Mouse (Mus musculus): ENCODE measurements at regions not wholly inside any gene's neighbourhood (a gene's known extent, or its start where the extent isn't known, plus 50 kb on each side); places are given as distances from the start of the nearest gene placed in this dataset.

- Histone ChIP-seq H3K27ac (ENCODE audit: control insufficient read depth, low read depth, low read length) (no peak overlapping the region), H3K4me1 (ENCODE audit: control insufficient read depth in 1 of 2, insufficient read depth in 2 of 2, low read length in 2 of 2) (no peaks in the 10 kb centered on the region)
- no peak for DNase-seq (ENCODE audit: low read depth, low spot score)
Measured at GRCm38 (mm10) chr13:71507956-71508401, 455.5 kb downstream of the Irx1 start.

GRCm38 (mm10) chr13:71507421-71507931 is 456.0 kb downstream of the Irx1 start:
- Histone ChIP-seq H3K4me3 (ENCODE audit: control insufficient read depth in 1 of 2, insufficient read depth in 1 of 2, low read depth in 2 of 2, low read length in 2 of 2) (no peak overlapping the region), H3K9ac (ENCODE audit: control insufficient read depth, low read depth, low read length, poor library complexity, severe bottlenecking) (no peak overlapping the region), H3K27ac (ENCODE audit: control insufficient read depth, low read depth, low read length) (no peak overlapping the region), H3K4me1 (ENCODE audit: control insufficient read depth in 1 of 2, insufficient read depth in 2 of 2, low read length in 2 of 2) (no peaks in the 10 kb centered on the region), H3K79me2 (ENCODE audit: control insufficient read depth, insufficient read depth, low read length, poor library complexity) (no peaks in the 10 kb centered on the region), H3K27me3 (ENCODE audit: control insufficient read depth in 1 of 2, insufficient read depth in 2 of 2, low read length in 2 of 2) (no peaks in the 10 kb centered on the region), H3K36me3 (ENCODE audit: control insufficient read depth in 1 of 2, insufficient read depth in 2 of 2, low read length in 2 of 2) (no peaks in the 10 kb centered on the region), H3K9me3 (replicated peaks; ENCODE audit: insufficient read depth, low read length) (no peaks in the 10 kb centered on the region)
- DNase-seq (ENCODE audit: low read depth, low spot score), result no peak
- TF ChIP-seq ZNF384 (IDR thresholded peaks at IDR 0.05; ENCODE audit: low read depth, low read length), result no peak
- TF ChIP-seq USF1 (IDR thresholded peaks at IDR 0.05; ENCODE audit: low read depth, low read length), result no peak
- TF ChIP-seq EP300 (IDR thresholded peaks at IDR 0.05; ENCODE audit: low read depth in 1 of 2, low read length in 2 of 2), result no peak
- no peak for TF ChIP-seq MAZ (IDR thresholded peaks at IDR 0.05; ENCODE audit: low read depth, low read length)

More at GRCm38 (mm10) chr13:71507956-71508401, 455.5 kb downstream of the Irx1 start:
- no peak overlapping the region for H3K4me3 ChIP-seq (ENCODE audit: control insufficient read depth in 1 of 2, insufficient read depth in 1 of 2, low read depth in 2 of 2, low read length in 2 of 2)
- no peak for TF ChIP-seq MEF2A (IDR thresholded peaks at IDR 0.05; ENCODE audit: extremely low read depth, insufficient replicate concordance, low read depth, low read length, poor library complexity, severe bottlenecking)
- no peak for TF ChIP-seq HCFC1 (IDR thresholded peaks at IDR 0.05; ENCODE audit: low read depth, low read length)
- TF ChIP-seq SIN3A (IDR thresholded peaks at IDR 0.05; ENCODE audit: low read length), result no peak
- TF ChIP-seq EP300 (IDR thresholded peaks at IDR 0.05; ENCODE audit: low read depth in 1 of 2, low read length in 2 of 2), result no peak
- TF ChIP-seq SMC3 (IDR thresholded peaks at IDR 0.05; ENCODE audit: low read depth, low read length), result no peak
- TF ChIP-seq KAT2A (conservative IDR thresholded peaks at IDR 0.05; ENCODE audit: low read depth, low read length), result no peak
- no peak for TF ChIP-seq POLR2A (IDR thresholded peaks at IDR 0.05; ENCODE audit: control insufficient read depth in 1 of 2, insufficient read depth in 1 of 2, low read depth in 1 of 2, low read length in 2 of 2, poor library complexity in 1 of 2)
- no peak for TF ChIP-seq CTCF (IDR thresholded peaks at IDR 0.05 in 2 of 3, conservative IDR thresholded peaks at IDR 0.05 in 1 of 3; ENCODE audit: control insufficient read depth in 1 of 3, insufficient read depth in 1 of 3, low read depth in 2 of 3, low read length in 3 of 3, poor library complexity in 1 of 3, severe bottlenecking in 1 of 3)
- no peak for TF ChIP-seq TBP (IDR thresholded peaks at IDR 0.05; ENCODE audit: low read depth, low read length)
- no peak for TF ChIP-seq POLR2AphosphoS2 (IDR thresholded peaks at IDR 0.05; ENCODE audit: low read length)
- TF ChIP-seq ZNF384 (IDR thresholded peaks at IDR 0.05; ENCODE audit: low read depth, low read length), result no peak
- no peak for TF ChIP-seq ELF1 (IDR thresholded peaks at IDR 0.05; ENCODE audit: low read depth, low read length)
- no peak for TF ChIP-seq GABPA (IDR thresholded peaks at IDR 0.05; ENCODE audit: low read depth, low read length)
- TF ChIP-seq NRF1 (IDR thresholded peaks at IDR 0.05; ENCODE audit: insufficient read depth, low read depth, low read length, poor library complexity, severe bottlenecking), result no peak
- TF ChIP-seq ZMIZ1 (IDR thresholded peaks at IDR 0.05; ENCODE audit: low read depth, low read length), result no peak
- TF ChIP-seq MAFK (IDR thresholded peaks at IDR 0.05; ENCODE audit: borderline replicate concordance, low read depth, low read length), result no peak
- no peak for TF ChIP-seq ZKSCAN1 (IDR thresholded peaks at IDR 0.05; ENCODE audit: low read depth, low read length)
- TF ChIP-seq MXI1 (IDR thresholded peaks at IDR 0.05; ENCODE audit: low read depth, low read length), result no peak
- TF ChIP-seq CHD1 (IDR thresholded peaks at IDR 0.05; ENCODE audit: low read depth, low read length), result no peak
- TF ChIP-seq BHLHE40 (IDR thresholded peaks at IDR 0.05; ENCODE audit: borderline replicate concordance, low read depth, low read length), result no peak
- H3K27me3 ChIP-seq (ENCODE audit: control insufficient read depth in 1 of 2, insufficient read depth in 2 of 2, low read length in 2 of 2), result no peaks in the 10 kb centered on the region
- no peaks in the 10 kb centered on the region for H3K9me3 ChIP-seq (replicated peaks; ENCODE audit: insufficient read depth, low read length)
- H3K79me2 ChIP-seq (ENCODE audit: control insufficient read depth, insufficient read depth, low read length, poor library complexity), result no peaks in the 10 kb centered on the region
- H3K36me3 ChIP-seq (ENCODE audit: control insufficient read depth in 1 of 2, insufficient read depth in 2 of 2, low read length in 2 of 2), result no peaks in the 10 kb centered on the region
- H3K9ac ChIP-seq (ENCODE audit: control insufficient read depth, low read depth, low read length, poor library complexity, severe bottlenecking), result no peak overlapping the region
